Mouse (Mus musculus) R1 (cell line): ENCODE measurements around the gene Pla2g4c.
"Not testable (repeated sequence)": the region's sequence is repeated elsewhere in the genome, so short reads cannot be mapped to it uniquely, and the experiment has no call there.

Experiments used
- DNase-seq: peaks from one replicate; pipeline ENCODE4 v3.0.0-alpha.2; 2018; ENCODE audit warnings: low read depth, low spot score

Pla2g4c gene

GRCm38 (mm10) chr7:13324316-13324715, at the start of gene Pla2g4c:
TSS of gene Pla2g4c (plus strand) at chr7:13324655.
- DNase-seq = no peak

GRCm38 (mm10) chr7:13277081-13277480, 47.4 kb upstream of the Pla2g4c start, which contains the start of gene Lig1:
TSS of gene Lig1 (plus strand) at chr7:13277283.
- DNase-seq = peak; percentile 67

- no peak for DNase-seq
These were observed 46.6 kb upstream of the Pla2g4c start for GRCm38 (mm10) chr7:13277833-13278232.

GRCm38 (mm10) chr7:13278308-13278891, 46.1 kb upstream of the Pla2g4c start, which contains the start of gene Zswim9:
TSS of gene Zswim9 (minus strand) at chr7:13278721.
- DNase-seq = peak; percentile 97

GRCm38 (mm10) chr7:13278957-13279356, 45.5 kb upstream of the Pla2g4c start:
- not testable (repeated sequence) for DNase-seq

GRCm38 (mm10) chr7:13288621-13289020, 35.8 kb upstream of the Pla2g4c start:
- peak; percentile 66 for DNase-seq

GRCm38 (mm10) chr7:13290041-13290675, 34.3 kb upstream of the Pla2g4c start:
- no peak for DNase-seq

GRCm38 (mm10) chr7:13291370-13291769, 33.1 kb upstream of the Pla2g4c start:
- DNase-seq = no peak

- DNase-seq = no peak
These were observed 30.3 kb upstream of the Pla2g4c start for GRCm38 (mm10) chr7:13293878-13294855.

- DNase-seq = no peak
These were observed 29.2 kb upstream of the Pla2g4c start for GRCm38 (mm10) chr7:13295256-13295655.

- peak; percentile 96 for DNase-seq
These were observed 26.8 kb upstream of the Pla2g4c start for GRCm38 (mm10) chr7:13297636-13298035.

- no peak for DNase-seq
These were observed 25.6 kb upstream of the Pla2g4c start for GRCm38 (mm10) chr7:13298821-13299220.

- DNase-seq = no peak
These were observed 22.8 kb upstream of the Pla2g4c start for GRCm38 (mm10) chr7:13301643-13302042.

GRCm38 (mm10) chr7:13302780-13303179, 21.7 kb upstream of the Pla2g4c start:
- no peak for DNase-seq

- DNase-seq = no peak
These were observed 21.1 kb upstream of the Pla2g4c start for GRCm38 (mm10) chr7:13303372-13303771.

GRCm38 (mm10) chr7:13309407-13309806, 15.0 kb upstream of the Pla2g4c start:
- no peak for DNase-seq

- DNase-seq = no peak
These were observed 13.8 kb upstream of the Pla2g4c start for GRCm38 (mm10) chr7:13310493-13311199.

- peak; percentile 51 for DNase-seq
These were observed 13.1 kb upstream of the Pla2g4c start for GRCm38 (mm10) chr7:13311401-13311800.

- DNase-seq = no peak
These were observed 10.3 kb upstream of the Pla2g4c start for GRCm38 (mm10) chr7:13314095-13314597.

- DNase-seq = no peak
These were observed 3.0 kb upstream of the Pla2g4c start for GRCm38 (mm10) chr7:13321424-13321823.

GRCm38 (mm10) chr7:13330575-13330974, 6.1 kb downstream of the Pla2g4c start:
- no peak for DNase-seq
